Mouse (Mus musculus) heart, embryonic 16.5 days (tissue): ENCODE data around the gene Cobl. TPM values are rescaled to one million over a fixed set of nuclear protein-coding genes. Genes with fewer than 3 reads are reported as not detected.

Experiments used
- ATAC-seq: fragments of 200-750 bp; cut with Nextera tagmentation; replicated peaks from 2 replicates; pipeline ENCODE4 v1.8.0; 2017; ENCODE audit warnings: moderate number of reproducible peaks; ENCODE audit not compliant: insufficient read depth, low FRiP score; ENCODE audit errors: extremely low read depth
- H3K27ac ChIP-seq: fragments of 300-500 bp; sonication (generic); 2 replicates; pipeline ENCODE4 v1.5.1; 2014; ENCODE audit warnings: mild to moderate bottlenecking, low read length, control low read depth, moderate library complexity
- H3K27me3 ChIP-seq: fragments of 300-500 bp; sonication (generic); 2 replicates; pipeline ENCODE4 v1.6.1; 2014; ENCODE audit warnings: low read length, mixed read lengths; ENCODE audit not compliant: control insufficient read depth, insufficient read depth
- H3K36me3 ChIP-seq: fragments of 300-500 bp; sonication (generic); 2 replicates; pipeline ENCODE4 v1.6.1; 2014; ENCODE audit not compliant: control insufficient read depth, insufficient read depth
- H3K4me1 ChIP-seq: fragments of 300-500 bp; sonication (generic); 2 replicates; pipeline ENCODE4 v1.6.1; 2014; ENCODE audit warnings: low read length, mixed read lengths; ENCODE audit not compliant: control insufficient read depth, insufficient read depth
- H3K4me2 ChIP-seq: fragments of 300-500 bp; sonication (generic); 2 replicates; pipeline ENCODE4 v1.6.1; 2014; ENCODE audit warnings: low read depth, mild to moderate bottlenecking, control low read depth, low read length
- H3K4me3 ChIP-seq: fragments of 300-500 bp; sonication (generic); 2 replicates; pipeline ENCODE4 v1.5.1; 2014; ENCODE audit warnings: mild to moderate bottlenecking, control low read depth, low read length
- H3K9ac ChIP-seq: fragments of 300-500 bp; sonication (generic); 2 replicates; pipeline ENCODE4 v1.6.1; 2014; ENCODE audit warnings: low read length, control low read depth
- H3K9me3 ChIP-seq: fragments of 300-500 bp; sonication (generic); replicated peaks from 2 replicates; pipeline ENCODE4 v1.6.1; 2016; ENCODE audit warnings: low read length; ENCODE audit not compliant: control insufficient read depth
- WGBS: fragments of 180-500 bp; shearing (Covaris S2); extraction: QIAGEN DNeasy Blood & Tissue Kit; methylation state at CpG from one replicate; pipeline ENCODE4 v1.1.7; 2014; 5-methylcytosine and 5-hydroxymethylcytosine counted together
- polyA plus RNA-seq: library from polyadenylated mRNA; unstranded; fragments of >200 nt; fragmentation: Nextera tagmentation; extraction: Ambion mirVana; gene quantifications from 2 replicates; pipeline ENCODE4 v1.2.1, GENCODE M21; 2015

Gene Cobl
- polyA plus RNA-seq, 1 experiment from 2014 or later = 45.4 TPM

DNA sequence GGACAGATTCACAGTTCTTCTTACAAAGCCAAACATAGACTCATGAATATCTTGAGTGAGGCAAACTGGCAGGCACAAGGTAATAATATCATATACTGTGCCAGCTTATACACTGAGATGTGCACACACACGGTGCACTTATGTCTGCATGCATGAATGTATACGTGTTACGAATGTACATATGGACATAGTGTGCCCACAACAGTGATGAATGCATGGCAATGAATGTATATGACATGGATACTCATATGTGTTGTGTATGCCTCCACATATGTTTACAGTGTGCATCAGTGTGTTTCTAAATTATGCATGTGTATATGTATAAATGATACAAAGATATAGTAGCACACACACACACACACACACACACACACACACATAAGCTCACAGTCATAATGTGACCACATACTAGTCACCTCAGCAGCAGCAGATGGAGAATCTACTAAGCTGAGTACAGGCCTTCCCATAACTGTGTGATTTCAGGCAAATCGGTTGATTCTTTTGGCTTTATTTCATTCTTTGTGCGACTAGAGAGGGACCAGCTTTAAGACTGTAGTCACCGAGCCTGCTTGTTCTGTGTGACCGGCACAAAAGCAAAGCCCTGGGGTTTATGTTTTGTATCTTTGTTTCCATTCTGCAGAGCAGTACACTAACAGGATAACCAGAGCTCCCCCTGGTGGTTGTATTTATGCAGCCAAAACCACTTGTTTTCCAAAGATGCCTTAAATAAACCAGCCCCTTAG, 173.7 kb downstream of the Cobl start:
- Histone ChIP-seq H3K4me3 (no peak overlapping the region), H3K4me1 (peaks cover 9% of the 10 kb centered on the region)
- ATAC-seq = peak; percentile 52; the same call in 1 of the 2 replicates

GRCm38 (mm10) chr11:12285319-12286021, 179.3 kb downstream of the Cobl start:
- H3K36me3 ChIP-seq = no peaks in the 10 kb centered on the region
- H3K4me3 ChIP-seq = no peak overlapping the region
- H3K9ac ChIP-seq = no peak overlapping the region
- 77% methylated on average over 4 of the region's 4 CpGs for WGBS
- ATAC-seq = no peak
- no peak overlapping the region for H3K27ac ChIP-seq
- no peak overlapping the region for H3K4me2 ChIP-seq
- H3K9me3 ChIP-seq = no peaks in the 10 kb centered on the region
- H3K27me3 ChIP-seq = no peaks in the 10 kb centered on the region
- 0 out of 2 replicates have a peak, but pooled peaks cover 4% of the 10 kb centered on the region for H3K4me1 ChIP-seq

More for the DNA sequence above, 173.7 kb downstream of the Cobl start:
- H3K27ac ChIP-seq = no peak overlapping the region
- no peaks in the 10 kb centered on the region for H3K27me3 ChIP-seq
- no peaks in the 10 kb centered on the region for H3K9me3 ChIP-seq
- H3K36me3 ChIP-seq = no peaks in the 10 kb centered on the region
- no peak overlapping the region for H3K4me2 ChIP-seq
- H3K9ac ChIP-seq = no peak overlapping the region
- WGBS = 41% methylated on average over 7 of the region's 7 CpGs

GRCm38 (mm10) chr11:12280711-12281110, 184.0 kb downstream of the Cobl start:
- no peak overlapping the region for H3K9ac ChIP-seq
- H3K27me3 ChIP-seq = no peaks in the 10 kb centered on the region
- H3K4me1 ChIP-seq = 0 out of 2 replicates have a peak, but pooled peaks cover 4% of the 10 kb centered on the region
- WGBS = 31% methylated on average over 7 of the region's 7 CpGs
- peak overlapping the region; percentile 15; the same call in 1 of the 2 replicates for H3K4me2 ChIP-seq
- H3K4me3 ChIP-seq = no peak overlapping the region
- no peaks in the 10 kb centered on the region for H3K9me3 ChIP-seq
- H3K36me3 ChIP-seq = no peaks in the 10 kb centered on the region
- H3K27ac ChIP-seq = 0 out of 2 replicates have a peak overlapping the region, but pooled peaks have one; percentile 21
- ATAC-seq = peak; percentile 49; the same call in 1 of the 2 replicates

DNA sequence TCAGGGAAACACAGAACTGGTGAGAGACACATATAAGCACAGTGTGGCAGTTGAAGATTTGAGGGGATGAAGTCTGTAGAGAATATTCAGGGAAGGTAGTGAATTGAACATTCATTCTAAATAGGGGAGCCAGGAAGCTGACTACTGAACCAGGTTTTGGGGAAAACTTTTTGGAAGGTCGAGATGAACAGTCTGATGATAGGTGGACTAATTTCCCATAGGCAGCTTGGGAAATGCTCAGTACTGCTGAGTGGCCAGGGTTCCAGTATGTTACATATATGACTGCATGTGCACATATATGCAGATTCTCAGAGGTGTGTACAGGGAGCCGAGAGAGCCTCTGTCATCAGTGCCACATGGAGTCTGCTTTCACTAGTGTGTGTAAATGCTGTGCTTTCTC, 190.5 kb downstream of the Cobl start:
- 66% methylated on average over 2 of the region's 2 CpGs for WGBS
- Histone ChIP-seq H3K9me3 (no peaks in the 10 kb centered on the region), H3K9ac (no peak overlapping the region), H3K4me1 (no peaks in the 10 kb centered on the region), H3K4me2 (no peak overlapping the region), H3K4me3 (no peak overlapping the region), H3K36me3 (no peaks in the 10 kb centered on the region), H3K27ac (no peak overlapping the region), H3K27me3 (no peaks in the 10 kb centered on the region; the same call in 1 of the 2 replicates)
- no peak for ATAC-seq

- WGBS = 84% methylated on average over 6 of the region's 6 CpGs
- H3K27me3 ChIP-seq = no peaks in the 10 kb centered on the region; the same call in 1 of the 2 replicates
- no peak overlapping the region for H3K4me3 ChIP-seq
- H3K36me3 ChIP-seq = no peaks in the 10 kb centered on the region
- H3K4me2 ChIP-seq = no peak overlapping the region
- no peak overlapping the region for H3K9ac ChIP-seq
- ATAC-seq = no peak
- H3K9me3 ChIP-seq = no peaks in the 10 kb centered on the region
- H3K4me1 ChIP-seq = no peaks in the 10 kb centered on the region
- H3K27ac ChIP-seq = no peak overlapping the region
Observed at GRCm38 (mm10) chr11:12273726-12274125, 191.0 kb downstream of the Cobl start.

DNA sequence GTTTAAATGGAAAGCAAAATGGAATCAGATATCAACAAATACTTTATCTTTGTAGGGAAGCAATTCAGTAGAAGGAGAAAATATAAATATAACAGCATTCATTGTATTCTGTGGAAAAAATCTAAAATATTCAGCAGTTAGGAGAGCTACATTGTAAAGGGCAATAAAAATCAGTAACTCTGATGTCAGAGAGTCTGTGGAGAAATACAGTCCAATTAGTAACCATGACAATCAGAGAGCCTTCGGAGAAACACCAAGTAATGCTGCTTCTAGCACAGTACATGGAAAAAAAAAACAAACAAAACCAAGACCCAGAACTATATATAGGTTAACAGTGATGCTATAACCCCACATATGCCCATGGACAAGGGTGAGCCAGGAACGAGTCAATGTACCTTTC, 206.3 kb downstream of the Cobl start:
- peaks cover 6% of the 10 kb centered on the region for H3K4me1 ChIP-seq
- H3K9ac ChIP-seq = no peak overlapping the region
- no peaks in the 10 kb centered on the region for H3K27me3 ChIP-seq
- ATAC-seq = no peak
- WGBS = 80% methylated on average over 2 of the region's 2 CpGs
- no peaks in the 10 kb centered on the region for H3K9me3 ChIP-seq
- no peaks in the 10 kb centered on the region for H3K36me3 ChIP-seq
- no peak overlapping the region for H3K4me3 ChIP-seq
- no peak overlapping the region for H3K27ac ChIP-seq
- no peak overlapping the region for H3K4me2 ChIP-seq

DNA sequence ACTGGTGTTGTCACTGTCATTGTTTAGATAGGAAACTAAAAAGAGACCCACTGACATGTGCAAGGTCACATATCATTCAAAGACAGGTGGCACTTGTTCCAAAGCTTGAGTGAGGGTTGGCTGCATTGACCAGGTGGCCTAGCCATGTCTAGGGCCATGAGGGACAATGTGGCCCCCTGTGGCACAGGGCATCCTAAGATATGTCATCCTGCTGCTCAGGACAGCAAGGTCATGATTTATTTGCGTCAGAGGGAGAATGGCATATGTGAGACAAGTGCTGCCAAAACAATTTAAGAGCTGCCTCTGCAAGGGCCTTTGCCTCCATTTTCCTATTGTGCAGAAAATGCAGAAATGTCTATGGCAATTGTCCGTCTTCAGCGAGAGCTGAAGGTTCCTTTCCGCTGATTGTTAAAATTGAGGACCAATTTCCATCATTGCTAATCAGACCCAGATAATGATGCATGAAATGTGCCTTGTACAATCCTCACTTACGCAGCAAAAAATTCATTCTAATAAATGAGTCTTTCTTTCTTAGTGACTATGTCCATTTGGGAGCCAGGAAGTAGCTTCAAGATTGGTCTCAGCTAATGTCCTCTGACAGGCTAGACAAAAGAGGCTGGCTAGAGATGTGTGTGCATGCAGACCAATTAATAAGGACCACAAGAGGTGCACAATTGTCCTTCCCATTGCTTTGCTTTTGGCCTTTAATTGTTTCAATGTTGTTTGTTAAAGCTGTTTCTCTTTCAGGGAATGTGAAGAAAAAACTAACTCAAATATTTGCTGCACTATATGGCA, 207.2 kb downstream of the Cobl start:
- Histone ChIP-seq H3K27ac (no peak overlapping the region), H3K4me3 (no peak overlapping the region), H3K9me3 (no peaks in the 10 kb centered on the region), H3K36me3 (no peaks in the 10 kb centered on the region), H3K9ac (no peak overlapping the region), H3K4me2 (no peak overlapping the region), H3K4me1 (peaks cover 6% of the 10 kb centered on the region), H3K27me3 (no peaks in the 10 kb centered on the region)
- ATAC-seq = no peak
- 90% methylated on average over 5 of the region's 5 CpGs for WGBS

DNA sequence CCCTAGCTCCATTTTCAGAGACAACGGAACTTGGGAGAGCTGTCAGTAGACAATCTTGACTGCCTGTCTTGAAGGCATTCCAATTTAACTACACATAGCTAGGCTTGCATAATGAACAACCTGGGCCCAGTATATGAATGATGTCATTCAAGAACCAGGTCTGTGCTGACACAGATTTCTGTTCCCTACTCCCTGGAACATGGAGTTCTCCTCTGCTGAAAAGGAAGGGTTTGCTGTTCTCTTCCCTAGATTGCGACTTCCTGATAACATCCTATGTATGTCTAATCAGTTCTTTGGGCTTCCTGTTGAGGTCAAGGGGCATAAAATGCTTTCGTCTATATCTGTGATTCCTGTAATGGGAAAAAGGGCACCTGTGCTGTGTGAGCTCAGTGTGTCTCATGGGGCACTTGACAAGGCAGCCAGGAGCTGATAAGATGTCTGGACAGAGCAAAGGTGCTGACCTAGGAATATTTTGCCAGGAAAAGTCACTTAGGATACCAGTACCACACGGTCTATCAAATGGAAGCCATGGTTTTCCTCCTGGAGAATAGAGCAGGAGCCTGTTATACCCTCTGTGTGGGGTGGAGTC, 219.3 kb downstream of the Cobl start:
- no peak overlapping the region for H3K4me2 ChIP-seq
- no peak overlapping the region for H3K9ac ChIP-seq
- H3K27me3 ChIP-seq = no peaks in the 10 kb centered on the region
- no peak overlapping the region for H3K4me3 ChIP-seq
- H3K36me3 ChIP-seq = no peaks in the 10 kb centered on the region
- H3K9me3 ChIP-seq = no peaks in the 10 kb centered on the region
- no peak; the same call in 1 of the 2 replicates for ATAC-seq
- 43% methylated on average over 4 of the region's 4 CpGs for WGBS
- H3K27ac ChIP-seq = no peak overlapping the region
- H3K4me1 ChIP-seq = peaks cover 5% of the 10 kb centered on the region
